In the genomic region with DNA sequence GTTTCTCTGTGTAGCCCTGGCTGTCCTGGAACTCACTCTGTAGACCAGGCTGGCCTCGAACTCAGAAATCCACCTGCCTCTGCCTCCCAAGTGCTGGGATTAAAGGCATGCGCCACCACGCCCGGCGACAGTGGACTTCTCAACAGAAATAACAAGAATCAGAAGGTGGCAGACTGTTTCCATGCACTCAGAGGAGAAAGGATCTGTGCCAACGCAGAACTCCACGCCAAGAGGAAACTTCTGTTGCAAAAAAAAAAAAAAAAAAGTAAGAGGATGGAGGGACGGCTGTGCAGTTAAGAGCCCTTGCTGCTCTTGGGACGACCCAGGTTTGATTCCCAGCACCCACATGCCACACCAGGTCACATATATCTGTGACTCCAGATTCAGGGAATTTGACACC, we compare ENCODE assay signal across 1 mouse cellular context. TPM values are rescaled to one million over a fixed set of nuclear protein-coding genes. Genes with fewer than 3 reads are reported as not detected.
"Had no signal": no experiment of that assay in that cellular context is flagged by ENCODE, and none has a peak within 500 bp of the region (broad histone marks: within the 10 kb centered on the region; RNA-seq: fewer than 3 reads in every experiment).

No protein-coding gene starts in this region.

RNA-seq across cellular contexts. Expression of gene Itga11, which starts 16.7 kb away (rescaled TPM):
- total RNA-seq: hematopoietic stem cell, adult 5-6 weeks had no signal
